Mouse (Mus musculus) spleen, embryonic (tissue): ENCODE measurements around the gene Abcd4.

Experiments used
- CTCF ChIA-PET: fragments of 350-600 bp; sonication (Branson Sonifier 250); formaldehyde crosslinking; loops from one replicate; lab custom pipeline; 2022; lab: Charles Lee

Abcd4 gene

DNA sequence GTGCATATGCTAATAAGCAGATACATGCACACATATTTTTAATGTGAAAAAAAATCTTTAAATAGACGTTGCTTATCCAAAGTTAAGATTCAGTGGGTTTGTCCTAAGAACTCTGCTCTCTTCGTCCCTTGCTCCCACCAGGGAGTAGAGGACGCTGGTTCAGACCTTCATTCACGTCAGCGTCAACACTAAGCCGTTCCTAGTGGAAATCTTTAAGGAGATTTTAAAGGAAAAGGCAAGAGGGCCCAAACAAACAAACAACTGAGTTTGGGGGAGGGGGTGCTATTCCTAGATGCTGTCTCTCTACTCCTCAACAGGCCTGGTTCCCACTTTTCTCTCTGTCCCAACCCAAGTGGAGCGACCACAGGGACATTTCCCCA, 44.9 kb downstream of the Abcd4 start:
- CTCF ChIA-PET, result no interaction called here

DNA sequence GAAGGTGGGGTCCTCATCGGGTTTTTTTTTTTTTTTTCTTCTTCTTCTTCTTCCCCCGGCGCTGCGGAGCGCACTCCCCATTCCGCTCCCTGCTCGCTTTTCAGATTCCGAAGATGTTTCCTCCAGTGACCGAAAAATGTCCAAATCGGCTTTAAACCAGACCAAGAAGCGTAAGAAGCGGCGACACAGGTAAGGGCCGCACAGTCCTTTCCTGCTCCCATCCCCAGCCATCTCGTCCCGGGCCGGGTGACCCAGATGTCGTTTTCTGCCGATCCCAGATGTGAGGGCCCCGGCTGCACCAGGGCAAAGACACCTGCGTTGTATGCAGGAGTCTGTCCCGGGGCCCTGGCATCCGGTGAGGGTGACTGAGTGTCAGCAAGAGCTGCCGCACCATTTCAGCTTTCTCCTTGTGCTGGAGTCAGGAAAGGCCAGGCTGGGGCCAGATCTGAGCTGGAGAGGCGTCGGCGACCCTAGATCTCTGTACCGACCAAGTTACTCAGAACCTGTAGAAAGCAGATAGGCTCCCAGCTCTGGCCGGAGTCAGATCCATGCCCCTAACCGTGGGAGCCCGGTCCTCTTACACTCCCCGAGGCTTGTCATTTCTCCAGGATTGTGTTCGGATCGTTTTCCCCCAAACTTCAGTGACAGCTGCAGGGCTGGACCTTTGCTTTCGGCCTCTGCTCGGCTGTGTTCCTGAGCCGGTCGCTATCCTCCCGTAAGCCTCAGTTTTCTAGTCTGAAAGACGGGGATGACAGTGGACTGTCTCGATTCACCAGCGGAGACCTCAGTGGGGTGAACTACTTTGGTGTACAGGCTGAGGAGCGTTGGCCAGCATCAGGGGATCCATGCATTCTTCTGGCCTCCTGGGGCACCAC, 45.5 kb downstream of the Abcd4 start:
- CTCF ChIA-PET, result no interaction called here

DNA sequence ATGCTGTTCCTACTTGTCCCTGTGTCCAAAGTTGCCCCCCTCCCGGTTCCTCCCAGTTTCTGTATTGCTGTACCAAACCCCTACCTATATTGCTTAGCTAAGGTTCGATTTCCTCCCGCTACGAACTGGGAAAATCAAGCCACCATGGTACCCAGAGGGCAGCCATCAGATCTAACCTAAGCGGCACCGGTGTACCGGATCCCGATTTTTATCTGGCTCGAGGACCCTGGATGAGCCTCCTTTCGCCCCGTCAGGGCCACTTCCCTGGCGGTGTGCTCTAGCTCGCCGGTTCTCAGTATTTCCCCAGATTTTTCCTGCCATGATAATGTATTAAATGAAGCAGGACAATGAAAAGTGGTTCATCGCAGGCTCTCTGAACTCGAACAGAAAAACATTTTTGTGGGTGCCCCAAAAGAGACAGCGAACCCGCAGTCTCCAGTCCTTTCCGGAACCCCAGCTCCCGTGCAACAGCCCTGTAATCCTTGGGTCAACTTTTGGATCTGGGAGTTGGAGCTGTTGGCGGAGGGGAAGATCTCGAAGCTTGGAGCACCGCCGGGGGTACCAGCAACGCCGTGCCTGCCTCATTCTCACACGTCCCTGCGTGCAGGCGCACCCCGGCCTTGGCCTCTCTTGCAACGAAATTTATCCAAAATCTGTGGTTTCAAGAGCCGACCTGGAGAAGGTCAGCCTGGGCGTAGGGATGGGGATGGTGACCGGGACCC, 46.4 kb downstream of the Abcd4 start:
- CTCF ChIA-PET, result interaction anchor here (0.5 kb wide), 1 partner anchor 429 kb away, joined by 9 read pairs; no protein-coding TSS in a partner anchor

DNA sequence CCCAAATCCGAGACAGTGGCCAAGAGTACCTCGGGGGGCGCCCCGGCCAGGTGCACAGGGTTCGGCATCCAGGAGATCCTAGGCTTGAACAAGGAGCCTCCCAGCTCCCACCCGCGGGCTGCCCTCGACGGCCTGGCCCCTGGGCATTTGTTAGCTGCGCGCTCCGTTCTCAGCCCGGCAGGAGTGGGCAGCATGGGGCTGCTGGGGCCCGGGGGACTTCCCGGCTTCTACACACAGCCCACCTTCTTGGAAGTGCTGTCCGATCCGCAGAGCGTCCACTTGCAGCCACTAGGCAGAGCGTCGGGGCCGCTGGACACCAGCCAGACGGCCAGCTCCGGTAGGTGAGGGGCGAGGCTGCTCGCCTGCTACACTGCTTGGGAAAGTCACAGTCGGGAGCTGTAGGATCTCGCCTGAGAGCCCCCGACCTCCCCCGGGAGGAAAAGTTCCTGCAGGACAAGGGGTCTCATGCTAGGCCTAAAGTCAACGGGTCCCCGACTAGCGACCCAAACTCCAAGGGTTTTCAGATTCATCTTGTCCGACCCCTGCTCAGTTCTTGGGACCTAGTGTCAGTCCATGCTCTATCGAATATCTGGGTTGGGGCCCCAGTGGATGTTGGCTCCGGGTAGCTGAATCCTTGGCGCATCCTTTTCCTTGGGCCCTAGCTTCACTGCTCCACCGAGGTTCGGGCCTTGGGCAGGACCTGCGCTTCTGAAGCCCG, 47.1 kb downstream of the Abcd4 start:
- CTCF ChIA-PET, result no interaction called here

DNA sequence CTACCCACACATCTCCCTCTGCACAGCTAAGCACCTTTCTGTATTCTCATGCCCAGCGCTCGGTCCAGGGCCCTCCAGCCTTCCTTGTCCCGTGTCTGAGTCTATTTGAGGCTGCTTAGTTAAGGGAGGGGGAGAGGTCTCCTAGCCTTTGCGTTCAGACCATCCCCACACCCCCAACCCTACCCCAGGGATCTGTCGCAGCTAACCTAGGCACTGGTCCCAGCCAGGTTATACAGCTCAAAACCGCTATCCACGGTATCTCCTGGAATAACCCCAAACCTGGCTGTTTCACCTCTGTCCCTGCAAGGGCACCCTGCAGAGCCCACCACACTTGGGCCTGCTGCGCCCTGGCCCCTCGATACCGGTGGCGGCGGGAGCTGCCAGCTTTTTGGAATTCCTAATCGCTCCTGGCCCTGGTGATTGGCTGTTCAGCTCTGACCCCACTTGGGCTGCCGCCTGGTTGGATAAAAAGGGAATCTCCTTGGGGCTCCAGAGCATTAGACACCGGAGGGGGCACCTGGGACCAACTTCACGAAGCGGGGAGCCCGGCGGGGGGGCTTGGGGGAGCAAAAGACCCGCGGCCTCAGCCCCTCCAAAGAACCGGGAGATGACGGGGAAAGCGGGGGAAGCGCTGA, 47.8 kb downstream of the Abcd4 start, which contains the start of gene Vsx2:
Vsx2 (plus strand) TSS at position 427 of the 635 bp plus-strand sequence.
- CTCF ChIA-PET, result no interaction called here

DNA sequence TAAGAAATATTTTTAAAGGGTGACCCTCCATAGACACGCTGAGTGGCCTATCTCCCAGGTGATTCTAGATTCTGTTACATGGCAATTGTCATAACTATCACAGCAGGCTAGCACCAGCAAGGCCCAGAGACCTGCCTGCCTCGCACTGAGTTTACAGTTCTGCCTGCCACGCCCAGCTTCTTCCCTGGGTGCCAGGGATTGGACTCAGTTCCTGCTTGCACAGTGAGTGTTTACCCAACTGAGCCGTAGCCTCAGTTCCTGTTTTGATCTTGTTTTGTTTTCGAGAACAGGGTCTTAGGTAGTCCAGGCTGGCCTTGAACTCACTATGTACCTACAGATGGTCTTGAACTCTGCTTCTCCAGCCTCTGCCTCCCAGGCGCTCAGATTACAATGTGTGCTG, 49.6 kb downstream of the Abcd4 start:
- CTCF ChIA-PET, result interaction anchor here (0.5 kb wide), 1 partner anchor 591 kb away, joined by 4 read pairs; no protein-coding TSS in a partner anchor

DNA sequence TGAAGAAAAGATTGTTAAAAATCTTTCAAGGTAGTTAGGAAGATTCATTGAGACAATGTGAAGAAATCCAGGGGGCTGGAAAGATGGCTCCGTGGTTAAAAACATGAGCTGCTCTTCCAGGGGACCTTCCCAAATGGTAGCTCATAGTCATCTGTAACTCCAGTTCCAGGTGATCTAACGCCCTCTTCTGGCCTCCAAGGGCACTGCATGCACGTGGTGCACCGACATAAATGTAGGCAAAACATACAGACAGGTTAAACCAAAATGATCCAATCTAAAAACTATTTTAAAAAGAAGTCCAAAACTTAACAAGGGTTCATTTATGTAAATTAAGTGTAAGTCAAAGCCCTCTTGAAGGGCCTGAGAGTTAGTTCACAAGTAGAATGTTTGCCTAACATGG, 54.7 kb downstream of the Abcd4 start:
- CTCF ChIA-PET, result no interaction called here

DNA sequence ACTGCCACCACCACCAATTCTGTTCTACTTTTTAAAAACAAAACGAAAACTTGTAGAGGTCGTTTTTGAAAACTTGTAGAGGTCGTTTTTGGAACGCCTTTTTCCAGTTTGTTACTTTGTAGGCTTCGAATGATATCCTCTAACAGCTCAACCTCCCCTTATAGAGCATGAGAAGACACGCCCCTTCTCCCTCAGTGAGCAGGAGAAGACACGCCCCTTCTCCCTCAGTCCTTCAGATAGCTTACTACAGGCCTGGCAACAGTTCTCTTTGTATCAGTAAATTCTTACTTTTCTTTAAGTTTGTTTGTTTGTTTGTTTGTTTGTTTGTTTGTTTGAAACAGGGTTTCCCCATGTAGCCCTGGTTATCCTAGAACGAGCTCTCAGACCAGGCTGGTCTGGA, 62.0 kb downstream of the Abcd4 start:
- CTCF ChIA-PET, result no interaction called here
